Mouse (Mus musculus): ENCODE results near the gene Por. TPM values are rescaled to one million over a fixed set of nuclear protein-coding genes. Genes with fewer than 3 reads are reported as not detected.

Gene Por
- total and polyA plus RNA-seq, 3 experiments, result 63.0 to 93.6 (median 77.4) TPM

- TF ChIP-seq EP300 (IDR thresholded peaks at IDR 0.05; ENCODE audit: insufficient read depth, low read depth, low read length), result no peak
- TF ChIP-seq POLR2A (IDR thresholded peaks at IDR 0.05; ENCODE audit: insufficient read depth, low read depth, low read length), result no peak
- no peak for TF ChIP-seq CTCF (IDR thresholded peaks at IDR 0.05)
- Histone ChIP-seq H3K9ac (ENCODE audit: low read depth, low read length) (no peak overlapping the region), H3K27me3 (ENCODE audit: control insufficient read depth, insufficient read depth, low read length) (no peaks in the 10 kb centered on the region; the same call in 1 of the 2 replicates), H3K4me3 (no peak overlapping the region), H3K36me3 (ENCODE audit: control insufficient read depth, insufficient read depth, low read length) (no peaks in the 10 kb centered on the region), H3K4me1 (ENCODE audit: control insufficient read depth, insufficient read depth, low read length) (no peaks in the 10 kb centered on the region), H3K79me2 (replicated peaks; ENCODE audit: control insufficient read depth, insufficient read depth, low read length) (no peaks in the 10 kb centered on the region), H3K27ac (no peak overlapping the region)
- 19% methylated on average over 4 of the region's 4 CpGs for WGBS
- peak in 1 of 2 experiments; percentile 23 for DNase-seq
- intact Hi-C loops (cut with DNase I), result no loop called here
Measured at GRCm38 (mm10) chr5:135659956-135660355, 9.9 kb upstream of the Por start.

GRCm38 (mm10) chr5:135660535-135660934, 9.3 kb upstream of the Por start:
- TF ChIP-seq POLR2A (IDR thresholded peaks at IDR 0.05; ENCODE audit: insufficient read depth, low read depth, low read length) (no peak), CTCF (IDR thresholded peaks at IDR 0.05) (no peak), EP300 (IDR thresholded peaks at IDR 0.05; ENCODE audit: insufficient read depth, low read depth, low read length) (no peak)
- Histone ChIP-seq H3K36me3 (ENCODE audit: control insufficient read depth, insufficient read depth, low read length) (no peaks in the 10 kb centered on the region), H3K9ac (ENCODE audit: low read depth, low read length) (no peak overlapping the region), H3K79me2 (replicated peaks; ENCODE audit: control insufficient read depth, insufficient read depth, low read length) (no peaks in the 10 kb centered on the region), H3K4me3 (no peak overlapping the region), H3K4me1 (ENCODE audit: control insufficient read depth, insufficient read depth, low read length) (no peaks in the 10 kb centered on the region), H3K27me3 (ENCODE audit: control insufficient read depth, insufficient read depth, low read length) (no peaks in the 10 kb centered on the region; the same call in 1 of the 2 replicates), H3K27ac (no peak overlapping the region)
- intact Hi-C loops (cut with DNase I), result no loop called here
- WGBS, result 74% methylated on average over 7 of the region's 7 CpGs
- no peak for DNase-seq

GRCm38 (mm10) chr5:135666890-135667289, 2.9 kb upstream of the Por start:
- no peak overlapping the region for H3K27ac ChIP-seq
- 83% methylated on average over 5 of the region's 5 CpGs for WGBS
- no peaks in the 10 kb centered on the region for H3K79me2 ChIP-seq (replicated peaks; ENCODE audit: control insufficient read depth, insufficient read depth, low read length)
- no peak overlapping the region for H3K9ac ChIP-seq (ENCODE audit: low read depth, low read length)
- intact Hi-C loops (cut with DNase I), result no loop called here
- no peaks in the 10 kb centered on the region for H3K27me3 ChIP-seq (ENCODE audit: control insufficient read depth, insufficient read depth, low read length)
- no peak for DNase-seq
- H3K4me1 ChIP-seq (ENCODE audit: control insufficient read depth, insufficient read depth, low read length), result no peaks in the 10 kb centered on the region
- TF ChIP-seq EP300 (IDR thresholded peaks at IDR 0.05; ENCODE audit: insufficient read depth, low read depth, low read length) (no peak), CTCF (IDR thresholded peaks at IDR 0.05) (no peak), POLR2A (IDR thresholded peaks at IDR 0.05; ENCODE audit: insufficient read depth, low read depth, low read length) (no peak)
- H3K4me3 ChIP-seq, result no peak overlapping the region
- no peaks in the 10 kb centered on the region for H3K36me3 ChIP-seq (ENCODE audit: control insufficient read depth, insufficient read depth, low read length)

- no peak overlapping the region for H3K9ac ChIP-seq (ENCODE audit: low read depth, low read length)
- no peak overlapping the region for H3K27ac ChIP-seq
- TF ChIP-seq POLR2A (IDR thresholded peaks at IDR 0.05; ENCODE audit: insufficient read depth, low read depth, low read length) (no peak), EP300 (IDR thresholded peaks at IDR 0.05; ENCODE audit: insufficient read depth, low read depth, low read length) (no peak), CTCF (IDR thresholded peaks at IDR 0.05) (no peak)
- 79% methylated on average over 7 of the region's 7 CpGs for WGBS
- no peak overlapping the region for H3K4me3 ChIP-seq
- no peaks in the 10 kb centered on the region for H3K36me3 ChIP-seq (ENCODE audit: control insufficient read depth, insufficient read depth, low read length)
- no peaks in the 10 kb centered on the region for H3K27me3 ChIP-seq (ENCODE audit: control insufficient read depth, insufficient read depth, low read length)
- H3K79me2 ChIP-seq (replicated peaks; ENCODE audit: control insufficient read depth, insufficient read depth, low read length), result no peaks in the 10 kb centered on the region
- no peak for DNase-seq
- no peaks in the 10 kb centered on the region for H3K4me1 ChIP-seq (ENCODE audit: control insufficient read depth, insufficient read depth, low read length)
- intact Hi-C loops (cut with DNase I), result no loop called here
Measured at GRCm38 (mm10) chr5:135668071-135668470, 1.8 kb upstream of the Por start.

- TF ChIP-seq EP300 (IDR thresholded peaks at IDR 0.05; ENCODE audit: insufficient read depth, low read depth, low read length) (no peak), CTCF (IDR thresholded peaks at IDR 0.05) (no peak), POLR2A (IDR thresholded peaks at IDR 0.05; ENCODE audit: insufficient read depth, low read depth, low read length) (no peak)
- 75% methylated on average over 2 of the region's 2 CpGs for WGBS
- Histone ChIP-seq H3K36me3 (ENCODE audit: control insufficient read depth, insufficient read depth, low read length) (no peaks in the 10 kb centered on the region), H3K79me2 (replicated peaks; ENCODE audit: control insufficient read depth, insufficient read depth, low read length) (no peaks in the 10 kb centered on the region), H3K4me3 (no peak overlapping the region), H3K4me1 (ENCODE audit: control insufficient read depth, insufficient read depth, low read length) (peaks cover 3% of the 10 kb centered on the region), H3K27ac (no peak overlapping the region), H3K27me3 (ENCODE audit: control insufficient read depth, insufficient read depth, low read length) (no peaks in the 10 kb centered on the region), H3K9ac (ENCODE audit: low read depth, low read length) (no peak overlapping the region)
- intact Hi-C loops (cut with DNase I), result no loop called here
- no peak for DNase-seq
Measured at GRCm38 (mm10) chr5:135670881-135671280, 1.0 kb downstream of the Por start.

GRCm38 (mm10) chr5:135672509-135672908, 2.7 kb downstream of the Por start:
- 53% methylated on average over 4 of the region's 4 CpGs for WGBS
- no peak overlapping the region for H3K27ac ChIP-seq
- H3K4me1 ChIP-seq (ENCODE audit: control insufficient read depth, insufficient read depth, low read length), result peaks cover 3% of the 10 kb centered on the region
- H3K4me3 ChIP-seq, result no peak overlapping the region
- H3K27me3 ChIP-seq (ENCODE audit: control insufficient read depth, insufficient read depth, low read length), result no peaks in the 10 kb centered on the region
- TF ChIP-seq EP300 (IDR thresholded peaks at IDR 0.05; ENCODE audit: insufficient read depth, low read depth, low read length) (no peak), POLR2A (IDR thresholded peaks at IDR 0.05; ENCODE audit: insufficient read depth, low read depth, low read length) (no peak), CTCF (IDR thresholded peaks at IDR 0.05) (no peak)
- H3K9ac ChIP-seq (ENCODE audit: low read depth, low read length), result no peak overlapping the region
- H3K36me3 ChIP-seq (ENCODE audit: control insufficient read depth, insufficient read depth, low read length), result no peaks in the 10 kb centered on the region
- intact Hi-C loops (cut with DNase I), result no loop called here
- DNase-seq, result no peak
- H3K79me2 ChIP-seq (replicated peaks; ENCODE audit: control insufficient read depth, insufficient read depth, low read length), result no peaks in the 10 kb centered on the region
